Mouse (Mus musculus): Measurements from ENCODE around the gene Lgals1.

Lgals1 gene

GRCm38 (mm10) chr15:78937963-78938362 is 11.4 kb downstream of the Lgals1 start:
- no peak for DNase-seq (ENCODE audit: low read depth)

- no peak for DNase-seq (ENCODE audit: low read depth)
Observed at GRCm38 (mm10) chr15:78940325-78940724, 13.8 kb downstream of the Lgals1 start.

- DNase-seq (ENCODE audit: low read depth) = peak; percentile 40
Observed at GRCm38 (mm10) chr15:78942663-78943062, 16.1 kb downstream of the Lgals1 start.

- no peak for DNase-seq (ENCODE audit: low read depth)
Observed at GRCm38 (mm10) chr15:78946232-78946631, 19.7 kb downstream of the Lgals1 start.

- DNase-seq (ENCODE audit: low read depth) = peak; percentile 73
Observed at GRCm38 (mm10) chr15:78947657-78948056, 21.1 kb downstream of the Lgals1 start, which contains the start of gene Triobp. TSS of gene Triobp (plus strand) at chr15:78947724.

- no peak for DNase-seq (ENCODE audit: low read depth)
Observed at GRCm38 (mm10) chr15:78948152-78948725, 21.7 kb downstream of the Lgals1 start.

- DNase-seq (ENCODE audit: low read depth) = no peak
Observed at GRCm38 (mm10) chr15:78948883-78949282, 22.4 kb downstream of the Lgals1 start.

GRCm38 (mm10) chr15:78955663-78956062 is 29.1 kb downstream of the Lgals1 start:
- no peak for DNase-seq (ENCODE audit: low read depth)

GRCm38 (mm10) chr15:78956351-78956750 is 29.8 kb downstream of the Lgals1 start:
- DNase-seq (ENCODE audit: low read depth) = no peak

GRCm38 (mm10) chr15:78957021-78957420 is 30.5 kb downstream of the Lgals1 start:
- DNase-seq (ENCODE audit: low read depth) = no peak

GRCm38 (mm10) chr15:78959537-78959936 is 33.0 kb downstream of the Lgals1 start:
- no peak for DNase-seq (ENCODE audit: low read depth)

GRCm38 (mm10) chr15:78960088-78960487 is 33.6 kb downstream of the Lgals1 start:
- DNase-seq (ENCODE audit: low read depth) = peak; percentile 82

GRCm38 (mm10) chr15:78962885-78963284 is 36.4 kb downstream of the Lgals1 start:
- DNase-seq (ENCODE audit: low read depth) = peak; percentile 70

GRCm38 (mm10) chr15:78971626-78972025 is 45.1 kb downstream of the Lgals1 start:
- no peak for DNase-seq (ENCODE audit: low read depth)

- DNase-seq (ENCODE audit: low read depth) = no peak
Observed at GRCm38 (mm10) chr15:78973950-78974349, 47.4 kb downstream of the Lgals1 start.

GRCm38 (mm10) chr15:78977676-78978159 is 51.2 kb downstream of the Lgals1 start:
- no peak for DNase-seq (ENCODE audit: low read depth)

- peak; percentile 50 for DNase-seq (ENCODE audit: low read depth)
Observed at GRCm38 (mm10) chr15:78978875-78979274, 52.4 kb downstream of the Lgals1 start.
